Mouse (Mus musculus) cerebellum, adult 8-10 months (tissue): ENCODE measurements around the gene Pkn1.

Source experiments
- DNase-seq: peaks from one replicate; pipeline ENCODE4 v3.0.0; 2022

Pkn1 gene

GRCm38 (mm10) chr8:83681099-83681498, 17.9 kb downstream of the Pkn1 start:
- DNase-seq: no peak

GRCm38 (mm10) chr8:83680603-83681002, 18.4 kb downstream of the Pkn1 start:
- no peak for DNase-seq

GRCm38 (mm10) chr8:83679866-83680265, 19.1 kb downstream of the Pkn1 start:
- DNase-seq: no peak

GRCm38 (mm10) chr8:83674497-83674896, 24.5 kb downstream of the Pkn1 start:
- no peak for DNase-seq

GRCm38 (mm10) chr8:83672936-83673335, 26.0 kb downstream of the Pkn1 start:
- DNase-seq: no peak

- no peak for DNase-seq
These were observed 30.0 kb downstream of the Pkn1 start for GRCm38 (mm10) chr8:83669013-83669412.

GRCm38 (mm10) chr8:83668010-83668916, 30.7 kb downstream of the Pkn1 start:
- peak; percentile 32 for DNase-seq

GRCm38 (mm10) chr8:83667526-83667925, 31.5 kb downstream of the Pkn1 start:
- DNase-seq: no peak

- no peak for DNase-seq
These were observed 32.1 kb downstream of the Pkn1 start for GRCm38 (mm10) chr8:83666866-83667234.

- no peak for DNase-seq
These were observed 32.8 kb downstream of the Pkn1 start, which contains the start of gene Ptger1 for GRCm38 (mm10) chr8:83665969-83666865. TSS of gene Ptger1 (plus strand) at chr8:83666678.

GRCm38 (mm10) chr8:83664931-83665625, 33.9 kb downstream of the Pkn1 start:
- DNase-seq: no peak

- DNase-seq: no peak
These were observed 34.9 kb downstream of the Pkn1 start for GRCm38 (mm10) chr8:83664096-83664495.

- peak; percentile 88 for DNase-seq
These were observed 36.6 kb downstream of the Pkn1 start for GRCm38 (mm10) chr8:83662421-83662826.

- no peak for DNase-seq
These were observed 37.8 kb downstream of the Pkn1 start for GRCm38 (mm10) chr8:83660995-83661680.

GRCm38 (mm10) chr8:83660545-83660944, 38.4 kb downstream of the Pkn1 start:
- DNase-seq: no peak

GRCm38 (mm10) chr8:83656484-83657246, 42.3 kb downstream of the Pkn1 start:
- DNase-seq: no peak

- DNase-seq: no peak
These were observed 42.9 kb downstream of the Pkn1 start for GRCm38 (mm10) chr8:83656043-83656442.

GRCm38 (mm10) chr8:83654725-83655124, 44.3 kb downstream of the Pkn1 start:
- no peak for DNase-seq

GRCm38 (mm10) chr8:83653662-83654017, 45.3 kb downstream of the Pkn1 start:
- no peak for DNase-seq

- DNase-seq: peak; percentile 26
These were observed 46.0 kb downstream of the Pkn1 start for GRCm38 (mm10) chr8:83652744-83653661.
